In genomic region chr10:127834186-127834585, GRCm38 (mm10) we compare ENCODE assay signal across 23 mouse cellular contexts. TPM values are rescaled to one million over a fixed set of nuclear protein-coding genes. Genes with fewer than 3 reads are reported as not detected.
DNase-seq lines count a peak whose midpoint lies in the region; ATAC-seq and TF ChIP-seq lines count a peak whose summit lies in the region.
"Not testable (repeated sequence)": the region's sequence is repeated elsewhere in the genome, so short reads cannot be mapped to it uniquely, and the experiment has no call there.
"Had no signal": no experiment of that assay in that cellular context is flagged by ENCODE, and none has a peak within 500 bp of the region (broad histone marks: within the 10 kb centered on the region; RNA-seq: fewer than 3 reads in every experiment).

No protein-coding gene starts in this region.

- not testable (repeated sequence) for H3K36me3 ChIP-seq in kidney, adult 2 months (ENCODE audit: control insufficient read depth, insufficient read depth, low read length); kidney, embryonic 15.5 days; kidney, postnatal 0 days (ENCODE audit: insufficient read depth, low read length); liver, adult 2 months (ENCODE audit: control insufficient read depth, insufficient read depth, low read length)

- DNase-seq in heart, adult 11 months: peak; percentile 46
- DNase-seq in kidney, adult 11 months: peak; percentile 20
- DNase-seq in kidney, adult 2 months: peak; percentile 80
- peak; percentile 85 for DNase-seq in kidney, adult 9 months
- DNase-seq in kidney, postnatal 0 days (ENCODE audit: low spot score): not testable (repeated sequence)
- peak; percentile 22 for DNase-seq in kidney, postnatal 14 days
- DNase-seq in liver, adult 2 months (ENCODE audit: extremely low read depth, low read depth, low spot score): peak; percentile 47

- H3K9me3 ChIP-seq in kidney, embryonic 15.5 days (replicated peaks); kidney, postnatal 0 days (replicated peaks; ENCODE audit: low read length): not testable (repeated sequence)

- H3K4me1 ChIP-seq in kidney, adult 2 months (ENCODE audit: control insufficient read depth, insufficient read depth, low read length): peaks cover 13% of the 10 kb centered on the region
- not testable (repeated sequence) for H3K4me1 ChIP-seq in kidney, embryonic 15.5 days; kidney, postnatal 0 days (replicated peaks; ENCODE audit: insufficient read depth, low read length); liver, adult 2 months (ENCODE audit: control insufficient read depth, insufficient read depth, low read length)

- H3K4me2 ChIP-seq in kidney, embryonic 15.5 days; kidney, postnatal 0 days (ENCODE audit: low read length): not testable (repeated sequence)

- H3K27ac ChIP-seq in kidney, adult 2 months (ENCODE audit: insufficient read depth, low read depth, low read length): peak overlapping the region; percentile 64; the same call in 1 of the 2 replicates
- H3K27ac ChIP-seq in kidney, embryonic 15.5 days: 0 out of 2 replicates have a peak overlapping the region, but pooled peaks have one; percentile 3
- H3K27ac ChIP-seq in kidney, postnatal 0 days: peak overlapping the region; percentile 73; the same call in 1 of the 2 replicates
- not testable (repeated sequence) for H3K27ac ChIP-seq in liver, adult 2 months (replicated peaks; ENCODE audit: insufficient read depth, low read depth, low read length)

- WGBS in kidney, adult 2 months: 69% methylated on average over 1 of the region's 1 CpGs
- 90% methylated on average over 1 of the region's 1 CpGs for WGBS in kidney, embryonic 15.5 days
- 95% methylated on average over 1 of the region's 1 CpGs for WGBS in kidney, postnatal 0 days
- WGBS in liver, adult 2 months: 48% methylated on average over 1 of the region's 1 CpGs

- TF ChIP-seq POLR2A in kidney, adult 2 months (IDR thresholded peaks at IDR 0.05; ENCODE audit: low read depth, low read length); liver, adult 2 months (IDR thresholded peaks at IDR 0.05; ENCODE audit: extremely low read depth, insufficient read depth, low read length): not testable (repeated sequence)

- H3K27me3 ChIP-seq in kidney, adult 2 months (replicated peaks; ENCODE audit: control insufficient read depth, insufficient read depth, low read length); kidney, embryonic 15.5 days; kidney, postnatal 0 days (ENCODE audit: insufficient read depth, low read length); liver, adult 2 months (ENCODE audit: control insufficient read depth, insufficient read depth, low read length): not testable (repeated sequence)

- H3K4me3 ChIP-seq in kidney, adult 2 months (ENCODE audit: insufficient read depth, low read depth, low read length); kidney, embryonic 15.5 days (replicated peaks); kidney, postnatal 0 days (replicated peaks; ENCODE audit: low read depth, low read length); liver, adult 2 months (ENCODE audit: insufficient read depth, low read depth, low read length): not testable (repeated sequence)

- ATAC-seq in kidney, embryonic 15.5 days (replicated peaks; ENCODE audit: low FRiP score); kidney, postnatal 0 days (replicated peaks; ENCODE audit: low FRiP score, low read depth): not testable (repeated sequence)

- H3K9ac ChIP-seq in kidney, embryonic 15.5 days; kidney, postnatal 0 days (ENCODE audit: low read depth, low read length); liver, adult 2 months (ENCODE audit: low read depth, low read length): not testable (repeated sequence)

- not testable (repeated sequence) for H3K79me2 ChIP-seq in liver, adult 2 months (ENCODE audit: control insufficient read depth, insufficient read depth, low read length)

- not testable (repeated sequence) for TF ChIP-seq CTCF in kidney, adult 2 months (conservative IDR thresholded peaks at IDR 0.05; ENCODE audit: insufficient read depth, insufficient read length, low read depth, low read length); kidney, postnatal 0 days (IDR thresholded peaks at IDR 0.05; ENCODE audit: low read depth); liver, adult 2 months (IDR thresholded peaks at IDR 0.05; ENCODE audit: low read depth, low read length)

RNA-seq across cellular contexts. Expression of gene Rdh19, which starts 15.5 kb away (rescaled TPM):
- 1.6 and 2.0 TPM in 2 replicates for polyA plus RNA-seq in kidney, adult 2 months (2012; rRNA removed)
- 2.0 TPM in 2 replicates for polyA plus RNA-seq in kidney, embryonic 15.5 days (2015; fragmentation: Nextera tagmentation; extraction: Ambion mirVana)
- polyA plus RNA-seq in kidney, postnatal 0 days (2015; fragmentation: Nextera tagmentation; extraction: Ambion mirVana): 11.4 and 12.6 TPM in 2 replicates
- total RNA-seq in liver, adult 2 months (2014; rRNA removed): not detected in 2 replicates
- 0.05 TPM in 1 of 2 replicates, not detected in the other for polyA plus RNA-seq in liver, adult 2 months (2012; rRNA removed)
- total RNA-seq: adrenal gland, adult 18-20 months; adrenal gland, adult 2 months; adrenal gland, postnatal 14 days; adrenal gland, postnatal 25 days; CH12.LX; ES-E14; MEL had no signal
- polyA plus RNA-seq: activated CD4-positive, CD25-positive, alpha-beta regulatory T cell, adult 4 months; adrenal gland, adult 2 months; brain, embryonic 14.5 days; C2C12; CD4-positive, CD25-positive, alpha-beta regulatory T cell, adult 4 months; G1E; Patski had no signal

RNA-seq across cellular contexts. Expression of gene Rdh16f2, which starts 32.1 kb away (rescaled TPM):
- 391 and 483 TPM in 2 replicates for polyA plus RNA-seq in kidney, adult 2 months (2012; rRNA removed)
- 0.64 and 0.72 TPM in 2 replicates for polyA plus RNA-seq in kidney, embryonic 15.5 days (2015; fragmentation: Nextera tagmentation; extraction: Ambion mirVana)
- polyA plus RNA-seq in kidney, postnatal 0 days (2015; fragmentation: Nextera tagmentation; extraction: Ambion mirVana): 2.1 and 2.3 TPM in 2 replicates
- 282 and 329 TPM in 2 replicates for total RNA-seq in liver, adult 2 months (2014; rRNA removed)
- polyA plus RNA-seq in liver, adult 2 months (2012; rRNA removed): 281 and 297 TPM in 2 replicates
- total RNA-seq: adrenal gland, adult 8-10 months; adrenal gland, postnatal 25 days; adrenal gland, postnatal 36 days; CH12.LX; ES-E14; MEL had no signal
- polyA plus RNA-seq: activated CD4-positive, CD25-positive, alpha-beta regulatory T cell, adult 4 months; adrenal gland, adult 2 months; brain, embryonic 14.5 days; C2C12; CD4-positive, CD25-positive, alpha-beta regulatory T cell, adult 4 months; Patski had no signal

RNA-seq across cellular contexts. Expression of gene Rdh16, which starts 33.2 kb away (rescaled TPM):
- 61.2 and 67.5 TPM in 2 replicates for polyA plus RNA-seq in kidney, adult 2 months (2012; rRNA removed)
- polyA plus RNA-seq in kidney, embryonic 15.5 days (2015; fragmentation: Nextera tagmentation; extraction: Ambion mirVana): 0.36 and 0.45 TPM in 2 replicates
- polyA plus RNA-seq in kidney, postnatal 0 days (2015; fragmentation: Nextera tagmentation; extraction: Ambion mirVana): 12.7 and 13.1 TPM in 2 replicates
- total RNA-seq in liver, adult 2 months (2014; rRNA removed): 74.0 and 111 TPM in 2 replicates
- 43.8 and 55.8 TPM in 2 replicates for polyA plus RNA-seq in liver, adult 2 months (2012; rRNA removed)
- total RNA-seq: CH12.LX, MEL had no signal
- polyA plus RNA-seq: activated CD4-positive, CD25-positive, alpha-beta regulatory T cell, adult 4 months; brain, embryonic 14.5 days; C2C12; CD4-positive, CD25-positive, alpha-beta regulatory T cell, adult 4 months; G1E had no signal

RNA-seq across cellular contexts. Expression of gene Rdh7, which starts 54.4 kb away (rescaled TPM):
- polyA plus RNA-seq in kidney, adult 2 months (2012; rRNA removed): 0.20 and 0.31 TPM in 2 replicates
- polyA plus RNA-seq in kidney, embryonic 15.5 days (2015; fragmentation: Nextera tagmentation; extraction: Ambion mirVana): not detected in 2 replicates
- polyA plus RNA-seq in kidney, postnatal 0 days (2015; fragmentation: Nextera tagmentation; extraction: Ambion mirVana): 0.13 and 0.21 TPM in 2 replicates
- 1,124 and 1,219 TPM in 2 replicates for total RNA-seq in liver, adult 2 months (2014; rRNA removed)
- polyA plus RNA-seq in liver, adult 2 months (2012; rRNA removed): 1,436 and 1,472 TPM in 2 replicates
- total RNA-seq: adrenal gland, adult 18-20 months; adrenal gland, postnatal 25 days; CH12.LX; ES-E14; G1E; MEL had no signal
- polyA plus RNA-seq: activated CD4-positive, CD25-positive, alpha-beta regulatory T cell, adult 4 months; brain, embryonic 14.5 days; C2C12; CD4-positive, CD25-positive, alpha-beta regulatory T cell, adult 4 months; G1E; Patski had no signal

RNA-seq across cellular contexts. Expression of gene Rdh9, which starts 58.0 kb away (rescaled TPM):
- polyA plus RNA-seq in kidney, adult 2 months (2012; rRNA removed): 0.10 and 0.13 TPM in 2 replicates
- 0.19 TPM in 1 of 2 replicates, not detected in the other for polyA plus RNA-seq in kidney, embryonic 15.5 days (2015; fragmentation: Nextera tagmentation; extraction: Ambion mirVana)
- polyA plus RNA-seq in kidney, postnatal 0 days (2015; fragmentation: Nextera tagmentation; extraction: Ambion mirVana): not detected in 2 replicates
- 75.6 and 121 TPM in 2 replicates for total RNA-seq in liver, adult 2 months (2014; rRNA removed)
- polyA plus RNA-seq in liver, adult 2 months (2012; rRNA removed): 54.4 and 60.2 TPM in 2 replicates
- total RNA-seq: adrenal gland, postnatal 25 days; CH12.LX; MEL had no signal
- polyA plus RNA-seq: G1E, Patski had no signal

Comparison
In these comparisons a context has a peak if more than half of its experiments do, and no peak if none do; other contexts are left out.
1. RNA of gene Rdh16f2, which starts 32.1 kb away (polyA plus RNA-seq): 391 to 483 TPM in kidney, adult 2 months and 281 to 297 TPM in liver, adult 2 months; 2.1 to 2.3 TPM in kidney, postnatal 0 days and 0.64 to 0.72 TPM in kidney, embryonic 15.5 days; every median in the first group is over 10 times any median in the second.